Mouse (Mus musculus): ENCODE data around the gene Rbms1.

Gene Rbms1

DNA sequence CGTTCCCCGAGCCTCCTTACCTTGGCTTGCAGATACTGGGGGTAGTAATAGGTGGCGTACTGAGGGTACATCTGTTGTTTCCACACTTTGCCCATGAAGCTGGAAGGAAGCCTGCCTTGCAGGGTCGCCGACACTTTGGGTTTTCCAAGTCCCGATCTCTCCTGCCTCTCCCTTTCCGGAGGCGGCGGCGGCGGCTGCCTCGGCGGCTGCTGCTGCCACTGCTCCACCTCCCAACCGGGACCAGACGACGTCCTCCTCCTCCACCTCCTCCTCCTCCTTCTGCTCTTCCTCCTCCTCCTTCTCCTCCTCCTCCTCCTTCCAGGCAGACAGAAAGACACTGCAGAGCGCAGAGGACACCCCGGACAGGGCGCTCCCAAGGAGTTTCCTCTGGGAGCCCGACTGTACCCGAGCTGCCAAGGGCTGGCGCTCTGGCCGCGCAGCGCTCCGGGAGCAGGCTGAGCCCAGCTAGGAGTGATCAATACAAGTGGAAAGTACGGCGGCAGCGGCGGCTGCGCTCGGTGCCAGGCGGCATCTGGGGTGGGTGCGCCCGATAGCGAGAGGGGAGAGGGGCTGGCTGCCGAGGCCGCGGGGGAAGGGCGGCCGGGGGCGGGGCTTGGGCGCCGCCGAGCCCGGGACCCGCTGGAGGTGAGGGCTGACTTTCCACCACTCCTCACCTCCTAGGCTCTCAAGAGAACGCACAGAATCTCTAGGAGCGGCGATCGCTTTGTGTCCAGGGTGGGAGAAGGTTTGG lies at the start of gene Rbms1:
Gene Rbms1 (minus strand): TSS at position 522 of the 751 bp plus-strand sequence.
- peak; percentile 67 for DNase-seq

DNA sequence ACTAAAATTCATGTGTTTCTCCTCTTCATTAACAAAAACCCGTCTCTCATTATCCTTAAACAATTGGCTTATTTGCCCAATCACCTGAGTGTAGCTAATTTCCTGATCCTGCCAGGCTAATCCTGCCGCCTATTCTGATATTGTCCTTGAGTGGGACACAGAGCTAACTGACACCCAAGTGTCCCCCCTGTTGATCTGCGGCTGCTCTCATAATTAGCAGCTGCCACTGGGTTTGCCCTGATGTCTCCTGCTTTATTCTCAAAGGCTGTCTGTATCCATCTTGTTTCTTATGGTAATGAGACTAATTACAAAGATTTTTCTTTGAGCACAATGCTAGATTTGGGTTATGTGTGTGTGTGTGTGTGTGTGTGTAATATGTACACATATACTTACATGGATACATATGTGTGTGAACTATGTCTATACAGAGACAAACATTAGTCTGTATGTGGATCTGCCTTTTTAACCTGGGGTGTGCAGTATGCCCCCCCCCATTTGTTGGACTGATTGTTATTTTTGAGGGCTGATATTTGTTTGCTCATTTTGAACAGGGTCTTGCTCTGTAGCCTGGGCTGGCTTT lies 49.3 kb upstream of the Rbms1 start:
- DNase-seq, result no peak

DNA sequence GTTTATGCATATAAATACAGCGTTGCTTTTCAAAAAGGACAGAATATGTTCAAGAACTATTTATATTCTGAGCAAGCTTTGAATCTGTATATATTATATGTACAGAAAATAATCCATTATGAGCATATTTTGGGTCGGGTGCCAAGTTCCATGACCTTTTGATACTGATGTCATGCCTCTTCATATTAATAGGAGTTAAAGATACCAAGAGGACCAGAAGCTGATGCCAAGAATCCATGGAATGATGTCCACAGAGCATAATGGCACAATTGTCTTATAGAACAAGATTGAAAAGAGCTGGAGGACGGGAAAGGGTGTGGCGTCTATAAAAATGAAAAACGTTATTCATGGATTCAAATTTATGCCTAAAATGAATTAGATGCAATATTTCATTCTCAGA lies 23.3 kb upstream of the Rbms1 start:
- no peak for DNase-seq

DNA sequence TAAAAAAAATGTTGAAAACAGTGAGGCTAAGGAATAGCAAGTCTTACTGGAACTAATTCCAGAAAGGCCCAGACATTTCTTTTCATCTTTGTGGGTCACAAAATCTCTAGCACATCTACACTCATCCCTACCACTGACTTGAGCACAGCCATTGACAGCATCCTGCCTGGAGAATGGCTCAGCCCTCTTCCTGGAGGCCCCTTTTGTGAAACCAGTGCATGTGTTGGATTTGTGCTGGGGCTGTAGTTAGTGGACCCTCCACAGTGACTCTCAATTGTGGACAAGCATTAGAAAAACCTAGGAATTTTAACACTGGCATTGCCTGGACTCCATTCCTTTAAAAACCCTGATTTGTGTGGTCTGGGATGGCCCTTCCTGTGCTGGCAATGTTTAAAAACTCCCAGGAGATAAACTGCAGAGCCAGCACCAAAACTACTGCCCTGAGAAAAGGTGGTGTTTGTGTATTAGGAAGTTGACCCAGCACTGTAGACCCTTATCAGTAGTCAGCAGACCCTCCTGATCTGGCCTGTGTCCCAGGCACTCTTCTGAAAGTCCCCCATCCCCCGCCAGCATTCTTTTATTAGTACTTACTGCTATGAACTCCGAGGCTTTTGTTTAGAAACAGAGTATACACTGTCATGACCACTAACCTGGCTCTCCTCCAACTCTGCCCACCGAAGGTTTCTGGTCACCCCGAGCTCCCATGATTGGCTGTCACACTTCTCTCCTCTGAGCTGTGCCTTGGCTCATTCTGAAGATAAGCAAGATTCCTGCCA lies 15.7 kb upstream of the Rbms1 start:
- no peak for DNase-seq

DNA sequence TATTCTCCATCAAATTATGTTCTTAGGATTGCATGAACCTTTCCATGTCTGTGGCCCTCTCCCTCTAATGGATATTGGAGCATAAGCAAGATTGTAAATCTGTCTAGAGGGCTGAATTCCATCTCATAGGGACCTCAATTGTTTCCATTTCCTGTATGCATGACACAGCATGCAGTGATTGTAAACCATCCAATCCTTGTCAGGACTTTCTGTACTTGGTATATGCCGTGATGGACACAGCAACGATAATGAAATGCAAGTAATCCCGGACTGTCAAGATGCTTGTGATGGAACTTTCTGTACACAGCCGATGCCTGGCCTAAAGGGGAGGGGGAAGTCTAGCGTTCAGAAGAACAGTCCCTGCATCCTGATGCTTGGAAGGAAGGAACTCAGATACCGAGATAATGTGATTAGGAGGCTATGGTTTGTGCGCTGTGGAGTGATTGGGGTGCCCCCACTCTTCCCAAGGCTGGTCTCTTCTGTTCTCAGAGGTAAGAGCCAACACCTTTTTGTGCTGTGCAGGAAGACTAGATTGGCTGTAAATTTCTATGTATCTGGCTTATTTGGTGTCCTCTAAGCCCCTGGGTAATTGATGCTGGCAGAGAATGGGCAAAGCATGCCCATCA lies 9.3 kb upstream of the Rbms1 start:
- DNase-seq, result no peak

DNA sequence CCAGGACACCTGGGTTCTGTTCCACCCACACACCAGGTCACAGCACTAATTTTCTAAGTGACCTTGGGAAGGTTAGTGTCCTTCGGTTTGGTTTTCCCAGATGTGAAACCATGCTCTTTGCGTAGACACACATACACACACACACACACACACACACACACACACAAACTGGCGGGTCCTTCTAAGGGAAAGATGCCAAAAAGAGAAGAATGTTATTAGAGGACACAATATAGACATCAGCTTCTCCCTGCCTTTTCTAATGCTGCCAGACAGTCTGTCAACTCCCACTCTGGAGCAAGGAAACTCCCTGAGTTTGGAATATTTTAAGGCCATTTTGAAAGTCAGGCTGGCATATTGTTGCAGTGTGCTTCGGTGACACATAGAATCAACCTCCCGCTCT lies 624 bp upstream of the Rbms1 start:
- no peak for DNase-seq

DNA sequence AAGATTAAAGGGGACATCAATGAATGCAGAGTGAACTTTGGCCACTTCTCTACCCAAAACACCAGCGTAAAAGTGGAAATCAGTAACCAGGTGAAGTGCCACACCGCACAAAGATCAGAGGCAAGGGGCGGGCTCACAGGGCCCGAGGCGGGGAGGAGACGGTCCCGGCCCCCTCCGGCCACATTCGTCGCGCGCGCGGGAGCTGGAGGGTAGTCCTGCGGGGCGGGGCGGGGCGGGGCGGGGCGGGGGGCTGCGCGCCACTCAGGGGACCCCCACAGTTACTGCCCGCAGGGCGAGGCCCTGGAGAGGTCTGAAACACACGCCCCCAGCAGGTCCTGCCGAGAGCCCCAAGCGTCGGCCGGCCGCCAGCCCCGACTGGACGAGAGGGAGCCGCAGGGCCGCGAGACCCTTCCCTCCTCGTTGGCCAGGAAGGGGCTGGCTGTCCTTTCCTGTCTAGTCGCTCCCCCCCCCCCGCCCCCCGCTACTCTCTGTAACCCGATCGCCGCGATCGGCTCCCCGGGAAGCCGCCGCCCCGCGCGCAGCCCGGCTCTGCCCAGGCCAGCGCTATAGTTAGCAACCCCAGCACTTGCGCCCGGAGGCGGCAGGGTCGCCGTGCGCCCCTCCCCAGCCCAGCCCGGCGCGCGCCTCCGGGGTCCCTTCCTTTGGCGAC lies 856 bp downstream of the Rbms1 start:
- peak; percentile 21 for DNase-seq

DNA sequence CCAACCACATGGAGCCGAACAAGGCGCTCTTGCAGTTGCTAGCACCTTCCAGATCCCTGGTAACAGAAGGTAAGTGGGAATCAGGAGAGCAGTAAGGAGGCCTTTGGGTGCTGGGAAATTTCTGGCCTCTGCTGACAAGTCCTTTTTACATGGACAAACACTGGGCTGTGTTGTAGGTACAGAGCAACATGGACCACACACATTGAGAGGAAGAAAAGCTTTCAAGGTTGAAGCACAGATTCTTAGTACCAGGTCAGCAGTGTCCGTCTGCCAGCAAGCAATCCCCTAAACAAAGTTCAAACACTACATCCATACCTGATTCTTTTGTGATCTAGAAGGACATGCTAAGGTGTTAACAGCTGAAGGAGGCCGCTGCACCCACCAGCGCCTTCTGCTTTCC lies 1.7 kb downstream of the Rbms1 start:
- no peak for DNase-seq

DNA sequence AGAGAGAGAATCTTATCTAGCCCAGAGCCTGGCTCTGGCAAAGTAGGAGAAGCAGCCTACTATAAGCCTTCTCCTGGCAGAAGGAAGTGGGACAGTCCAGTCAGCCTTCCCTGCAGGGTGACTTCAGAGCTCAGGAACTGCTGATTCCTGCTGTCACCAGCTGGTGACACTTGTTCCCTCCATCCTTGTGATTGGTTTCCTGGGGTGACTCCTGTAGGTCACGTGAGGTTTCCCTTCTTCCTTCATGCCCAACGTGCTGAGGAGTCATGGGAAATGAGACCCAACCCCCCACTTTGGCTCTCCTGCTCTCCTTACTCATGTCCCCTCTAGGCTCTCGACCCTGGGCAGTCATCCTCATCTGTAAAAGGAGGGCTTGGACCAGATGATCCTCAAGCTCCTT lies 14.8 kb downstream of the Rbms1 start:
- no peak for DNase-seq

DNA sequence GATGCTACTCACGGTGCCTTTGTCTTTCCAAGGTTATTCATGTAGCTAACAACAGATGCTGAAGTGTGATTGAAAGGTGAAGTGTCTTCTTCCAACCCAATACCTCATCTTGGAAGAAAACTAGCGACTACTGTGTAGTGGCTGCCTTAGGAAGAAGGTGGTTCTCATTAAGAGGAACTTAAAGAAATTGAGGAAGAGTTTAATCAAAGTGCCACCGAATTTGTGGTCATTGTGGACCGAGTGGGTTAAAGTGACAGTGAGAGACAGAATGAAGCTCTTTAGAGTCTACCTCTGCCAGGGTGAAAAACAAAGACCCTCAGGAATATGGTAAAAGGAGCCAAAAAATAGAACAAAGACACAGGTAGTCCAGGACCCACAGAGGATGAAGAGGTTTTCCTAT lies 15.2 kb downstream of the Rbms1 start:
- no peak for DNase-seq

DNA sequence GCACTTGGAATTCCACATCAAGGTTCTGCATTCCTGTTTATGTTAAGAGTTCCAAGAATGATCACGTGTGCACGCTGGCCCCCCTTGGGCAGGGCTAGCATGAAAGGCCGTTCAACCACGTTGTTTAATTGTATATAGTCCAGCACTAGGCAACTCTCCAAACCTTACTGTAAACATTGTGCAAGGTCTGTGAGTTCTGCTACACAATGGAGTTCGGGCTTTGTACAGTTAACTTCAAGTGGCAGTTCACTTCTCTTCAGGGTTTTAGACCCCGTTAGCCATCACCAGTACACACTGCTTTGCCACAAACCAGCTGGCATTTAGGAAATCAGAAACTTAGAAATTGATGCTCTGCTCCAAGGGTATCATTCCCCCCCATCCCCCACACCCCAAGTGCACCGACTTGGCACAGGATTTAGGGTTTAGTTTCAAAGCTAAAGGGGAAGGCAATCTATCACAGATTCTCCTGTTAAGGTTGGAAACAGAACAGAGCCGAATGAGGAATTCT lies 22.5 kb downstream of the Rbms1 start:
- DNase-seq, result no peak

DNA sequence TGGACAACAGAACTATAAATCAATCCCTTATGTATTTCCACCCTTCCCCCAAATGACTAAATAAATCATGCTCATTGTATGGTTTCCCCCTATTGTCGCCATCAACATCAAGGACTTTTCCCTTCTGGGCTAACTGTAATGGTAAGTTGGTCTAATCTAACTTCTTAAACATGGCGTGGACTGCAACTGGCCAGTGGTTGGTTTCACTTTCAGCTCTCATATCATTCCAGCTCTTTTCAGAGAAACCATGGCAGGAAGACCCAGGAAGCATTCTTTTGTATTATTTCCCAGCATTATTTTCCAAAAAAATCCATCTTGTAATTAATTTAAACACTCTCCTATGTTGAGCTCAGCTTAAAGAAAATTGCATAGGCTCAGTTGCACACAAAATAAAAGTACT lies 23.0 kb downstream of the Rbms1 start:
- DNase-seq, result no peak

DNA sequence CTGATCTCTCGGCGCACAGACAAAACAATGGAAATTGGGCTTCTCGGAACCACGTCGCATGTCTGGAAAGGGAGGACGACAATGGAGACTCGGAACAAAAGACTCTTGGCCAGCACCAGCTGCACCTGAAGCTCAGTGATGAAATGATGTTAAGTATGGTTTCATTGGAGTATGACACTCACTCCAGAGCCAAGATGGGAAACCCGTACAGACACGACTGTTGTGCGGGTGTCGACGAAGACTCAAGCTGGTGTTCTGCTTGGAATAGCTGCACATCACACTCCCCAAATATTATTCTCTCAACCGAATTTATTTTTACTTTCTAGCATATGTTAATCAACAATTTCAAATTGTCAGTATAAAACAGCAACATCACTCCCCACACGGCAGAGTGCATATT lies 26.1 kb downstream of the Rbms1 start:
- no peak for DNase-seq

DNA sequence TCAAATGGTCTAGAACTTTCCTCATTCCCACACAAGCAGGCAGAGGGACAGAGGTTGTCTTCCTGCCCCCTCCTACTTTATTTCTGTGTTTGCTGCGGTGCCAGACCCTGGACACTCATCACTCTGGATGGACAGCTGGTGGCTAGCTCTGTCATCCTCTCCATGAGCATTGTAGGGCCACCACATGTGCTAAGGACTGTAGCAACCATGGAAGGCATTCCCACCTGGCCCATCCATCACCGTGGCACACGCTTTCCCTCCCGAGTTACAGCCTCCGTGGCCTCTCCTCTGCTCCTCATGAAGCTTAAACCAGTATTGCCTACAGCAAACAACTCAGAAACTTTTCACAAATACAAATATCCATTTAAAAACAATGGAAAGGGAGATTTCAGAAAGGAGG lies 34.0 kb downstream of the Rbms1 start:
- no peak for DNase-seq

DNA sequence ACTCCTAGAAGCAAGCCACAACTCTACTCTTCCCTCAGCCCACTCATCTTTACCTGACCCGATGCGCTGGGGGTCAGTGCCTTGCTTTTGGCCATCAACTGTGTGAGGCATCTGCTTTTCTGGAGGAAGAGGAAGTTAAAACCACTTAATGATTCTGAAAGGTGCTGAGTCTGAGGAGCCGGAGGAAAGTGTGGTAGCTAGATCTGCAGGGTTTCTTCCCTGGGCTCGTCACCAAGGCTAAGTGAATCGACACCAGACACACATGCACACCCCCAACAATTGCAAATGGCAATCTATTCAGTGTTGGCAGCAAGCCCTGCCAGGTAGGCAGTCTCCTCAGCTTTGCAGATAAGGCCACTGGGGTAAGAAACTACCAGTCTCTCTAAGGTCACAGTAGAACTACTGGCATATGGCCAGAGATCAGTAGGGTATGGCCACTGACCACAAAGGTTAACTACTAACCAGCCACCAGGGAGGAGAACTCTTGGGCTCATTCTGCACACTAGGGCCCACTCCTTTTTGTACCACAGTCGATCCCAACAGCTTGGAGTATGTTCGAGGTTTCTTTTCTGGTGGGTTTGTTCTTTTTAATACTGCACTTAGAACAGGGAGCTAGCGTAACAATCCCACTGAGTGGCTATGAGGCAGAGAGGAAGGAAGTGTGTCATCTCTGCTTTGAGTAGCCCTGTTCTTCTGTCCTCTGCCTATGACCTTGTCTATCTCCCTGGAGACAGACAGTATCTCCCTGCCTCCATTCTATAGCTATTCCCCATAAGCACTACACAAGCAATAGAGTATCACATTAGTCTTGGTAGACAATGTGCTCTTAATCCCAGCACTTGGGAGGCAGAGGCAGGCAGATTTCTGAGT lies 34.9 kb downstream of the Rbms1 start:
- no peak for DNase-seq

DNA sequence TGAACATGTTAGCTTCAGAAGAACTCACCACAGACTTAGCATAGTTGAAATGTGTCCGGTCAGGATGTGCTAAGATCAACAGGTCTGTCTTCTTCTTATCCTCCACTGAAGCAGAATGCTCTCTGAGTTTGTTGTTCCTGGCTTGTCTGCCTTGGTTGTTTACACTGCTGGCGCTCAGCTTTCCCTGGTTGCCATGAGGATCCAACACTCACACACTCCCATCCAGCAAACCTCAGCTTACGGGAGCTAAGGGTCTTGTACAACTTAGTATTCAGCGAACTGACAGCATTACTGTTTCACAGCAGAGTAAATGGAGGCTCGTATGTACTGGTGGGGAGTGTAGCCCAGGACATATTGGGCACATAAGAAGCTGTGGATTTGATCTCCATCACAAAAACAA lies 37.9 kb downstream of the Rbms1 start:
- DNase-seq, result no peak

DNA sequence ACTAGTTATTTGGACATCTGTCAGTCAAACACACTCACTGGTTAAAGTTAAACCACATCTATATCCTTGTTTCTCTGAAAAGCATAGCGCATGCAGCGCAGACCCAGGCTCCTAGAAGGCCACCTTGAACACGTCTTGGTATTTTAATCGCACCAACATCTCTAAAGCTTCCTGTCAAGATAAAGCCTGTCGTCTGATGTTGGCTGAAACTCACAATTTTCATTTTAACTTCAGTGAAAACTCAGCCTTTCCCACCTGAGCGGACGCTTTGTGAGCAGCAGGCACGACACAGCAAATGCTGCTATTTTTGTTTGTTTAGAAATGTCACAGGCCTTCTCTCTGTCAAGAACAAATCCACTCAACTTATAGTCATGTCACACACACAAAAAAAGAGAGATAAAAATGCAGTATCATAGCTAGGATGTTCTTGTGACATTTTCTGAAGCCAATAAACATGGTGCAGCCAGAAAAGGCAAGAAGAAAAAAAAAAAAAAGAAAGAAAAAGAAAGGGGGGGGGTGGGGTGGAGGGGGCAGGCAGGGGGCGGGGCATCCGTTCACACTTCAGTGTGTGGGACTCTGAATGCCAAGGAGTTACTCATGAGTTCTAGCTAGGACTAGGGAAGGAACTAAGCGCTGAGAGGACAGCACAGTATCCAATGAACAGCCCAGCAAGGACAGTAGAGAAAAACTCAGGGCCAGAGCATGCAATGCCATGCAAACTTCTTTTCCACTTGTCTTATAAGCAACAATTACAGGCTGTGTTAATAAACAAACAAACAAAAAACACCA lies 39.0 kb downstream of the Rbms1 start:
- DNase-seq, result no peak

DNA sequence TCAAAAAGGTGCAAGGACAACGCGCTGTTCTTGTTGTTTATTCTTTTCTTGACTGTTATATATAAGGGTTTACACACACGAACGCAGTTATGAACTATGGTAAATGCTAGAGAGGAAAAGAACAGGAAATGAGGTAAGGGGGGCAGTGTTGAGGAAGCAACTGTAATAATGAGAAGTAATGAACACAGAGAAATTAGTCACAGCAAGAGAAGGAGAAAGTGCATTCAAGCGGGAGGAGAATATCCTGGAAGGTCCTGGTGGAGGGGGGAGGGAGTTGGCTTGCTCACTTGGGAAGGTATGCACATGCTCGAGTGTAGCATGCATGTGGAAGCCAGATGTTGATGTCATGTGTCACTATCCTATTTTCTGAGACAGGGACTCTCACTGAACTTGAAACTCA lies 39.9 kb downstream of the Rbms1 start:
- DNase-seq, result no peak

DNA sequence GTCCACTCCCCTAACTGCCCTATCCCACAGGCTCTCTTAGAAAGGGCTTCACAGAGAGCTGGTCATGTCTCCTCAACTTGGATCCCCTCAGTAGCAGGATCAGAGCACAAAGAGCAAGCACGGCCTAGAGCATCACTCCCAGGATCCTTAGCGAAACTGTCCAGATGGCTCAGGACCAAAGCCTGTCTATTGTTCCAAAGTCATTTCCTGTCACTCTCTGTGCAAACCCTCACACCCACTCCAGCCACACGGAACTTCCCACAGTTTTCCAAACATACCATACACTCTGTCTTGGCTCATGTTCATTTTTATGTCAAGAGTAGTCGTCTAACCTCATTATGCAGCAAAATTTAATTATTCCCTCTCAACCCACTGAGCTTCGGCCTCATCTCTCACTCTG lies 40.6 kb downstream of the Rbms1 start:
- DNase-seq, result no peak

DNA sequence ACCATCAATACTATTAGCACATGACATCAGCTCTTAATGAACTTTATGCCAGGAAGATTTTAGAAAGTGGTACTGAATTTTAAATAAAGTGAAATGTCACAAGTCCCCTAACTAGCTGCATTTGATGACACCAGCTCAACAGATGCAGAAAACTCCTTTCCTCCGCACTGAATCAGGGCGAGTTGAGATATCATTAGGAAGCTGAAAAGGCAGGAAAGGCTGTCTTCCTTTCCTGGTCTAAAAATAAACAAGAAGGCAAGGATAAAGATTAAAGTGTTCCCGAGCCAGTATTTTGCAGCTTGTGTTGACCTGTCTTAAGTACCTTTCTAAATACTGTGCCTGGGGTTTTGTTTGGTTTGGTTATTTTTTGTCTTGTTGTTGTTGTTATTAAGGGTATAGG lies 42.9 kb downstream of the Rbms1 start:
- no peak for DNase-seq

DNA sequence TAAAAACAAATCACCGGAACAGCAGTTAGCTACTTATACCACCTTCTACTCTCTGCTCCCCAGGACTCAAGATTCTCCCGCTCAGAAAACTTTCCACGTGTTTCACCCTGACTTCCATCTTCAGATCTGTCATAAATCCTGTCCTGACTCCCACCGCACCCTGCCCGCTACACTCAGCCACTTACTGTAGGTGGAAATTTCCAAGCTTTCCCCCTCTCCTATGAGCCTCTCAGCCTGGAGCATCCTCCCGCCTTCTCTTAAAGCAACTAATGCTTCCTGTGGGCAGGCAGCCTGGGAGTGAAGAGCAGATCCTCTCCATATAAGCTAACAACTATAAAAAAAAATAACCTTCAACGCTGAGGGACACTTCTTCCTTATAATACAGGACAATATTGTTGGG lies 44.6 kb downstream of the Rbms1 start:
- DNase-seq, result no peak

All from right cerebral cortex, postnatal 25 days (tissue).